Comparison of ENCODE assay signal across 8 mouse cellular contexts in the genomic region with DNA sequence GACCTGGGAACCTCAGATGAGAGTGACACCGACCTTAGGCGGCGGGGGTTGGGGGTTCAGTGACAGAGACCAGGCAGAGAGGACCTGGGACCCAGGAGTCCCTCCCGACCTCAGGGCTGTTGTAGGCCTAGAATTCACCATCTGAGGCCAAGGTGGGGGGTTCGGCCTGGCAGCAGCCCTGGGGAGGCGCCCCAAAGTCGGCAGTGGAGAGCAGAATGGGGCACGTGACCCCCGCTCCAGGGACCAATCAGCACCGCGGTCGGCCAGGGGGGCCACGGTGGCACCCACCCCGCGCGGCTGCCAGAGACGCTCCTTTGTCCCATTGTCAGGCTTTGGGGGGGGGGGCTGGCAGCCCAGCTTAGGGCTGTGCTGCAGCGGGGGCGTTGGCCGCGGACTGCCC. TPM values are rescaled to one million over a fixed set of nuclear protein-coding genes. Genes with fewer than 3 reads are reported as not detected.
DNase-seq lines count a peak whose midpoint lies in the region; ATAC-seq and TF ChIP-seq lines count a peak whose summit lies in the region.

No protein-coding gene starts in this region.

- no peak for TF ChIP-seq CTCF in spleen, adult 2 months (IDR thresholded peaks at IDR 0.05; ENCODE audit: extremely low read depth, insufficient read depth, insufficient read length, insufficient replicate concordance)

- WGBS in spleen, adult 2 months: 30% methylated on average over 18 of the region's 21 CpGs
- WGBS in limb, embryonic 11.5 days: 5% methylated on average over 21 of the region's 21 CpGs
- WGBS in stomach, embryonic 15.5 days: 14% methylated on average over 19 of the region's 21 CpGs

- no peak overlapping the region for H3K9ac ChIP-seq in limb, embryonic 11.5 days (ENCODE audit: low read length)
- no peak overlapping the region for H3K9ac ChIP-seq in stomach, embryonic 15.5 days

- no peak for ATAC-seq in limb, embryonic 11.5 days (ENCODE audit: insufficient number of reproducible peaks, low FRiP score, low TSS enrichment, low read depth)
- no peak for ATAC-seq in stomach, embryonic 15.5 days (ENCODE audit: insufficient read depth, low FRiP score, low read depth)

- H3K27me3 ChIP-seq in spleen, adult 2 months (ENCODE audit: control insufficient read depth, insufficient read depth, low read length): peaks cover 17% of the 10 kb centered on the region
- peaks cover 54% of the 10 kb centered on the region for H3K27me3 ChIP-seq in limb, embryonic 11.5 days (ENCODE audit: control insufficient read depth, insufficient read depth, low read length)
- H3K27me3 ChIP-seq in stomach, embryonic 15.5 days (replicated peaks): peaks cover 54% of the 10 kb centered on the region

- peak overlapping the region; percentile 48; the same call in 1 of the 2 replicates for H3K4me3 ChIP-seq in spleen, adult 2 months (ENCODE audit: extremely low read depth, insufficient read depth, insufficient read length)
- peak overlapping the region; percentile 63 for H3K4me3 ChIP-seq in limb, embryonic 11.5 days (ENCODE audit: low read depth, low read length)
- H3K4me3 ChIP-seq in stomach, embryonic 15.5 days (replicated peaks): peak overlapping the region; percentile 70

- no peak overlapping the region for H3K27ac ChIP-seq in spleen, adult 2 months (ENCODE audit: insufficient read depth, low read length)
- H3K27ac ChIP-seq in limb, embryonic 11.5 days (replicated peaks; ENCODE audit: low read depth, low read length): no peak overlapping the region
- H3K27ac ChIP-seq in stomach, embryonic 15.5 days: no peak overlapping the region

- DNase-seq in gastrocnemius, postnatal 14 days: peak; percentile 27
- no peak for DNase-seq in gastrocnemius, adult 8-10 months (ENCODE audit: low spot score in 2 of 2)
- DNase-seq in spleen, adult 2 months (ENCODE audit: low read depth in 1 of 2, low spot score in 2 of 2): no peak
- no peak for DNase-seq in spleen, adult 18-20 months
- no peak for DNase-seq in limb, embryonic 11.5 days (ENCODE audit: low spot score)
- DNase-seq in embryo, embryonic 10 days (ENCODE audit: low spot score): no peak
- DNase-seq in urinary bladder, postnatal 10 days (ENCODE audit: low spot score): no peak

- peak overlapping the region; percentile 99 for H3K4me2 ChIP-seq in limb, embryonic 11.5 days (ENCODE audit: low read depth, severe bottlenecking)
- H3K4me2 ChIP-seq in stomach, embryonic 15.5 days: peak overlapping the region; percentile 100

- TF ChIP-seq POLR2A in spleen, adult 2 months (IDR thresholded peaks at IDR 0.05; ENCODE audit: low read depth, low read length): no peak

- intact Hi-C loops in gastrocnemius, postnatal 14 days (cut with DNase I; ENCODE audit: low total_unique reads): no loop called here

- peaks cover 3% of the 10 kb centered on the region for H3K4me1 ChIP-seq in spleen, adult 2 months (ENCODE audit: control insufficient read depth, insufficient read depth, insufficient read length)
- peaks cover 7% of the 10 kb centered on the region for H3K4me1 ChIP-seq in limb, embryonic 11.5 days (ENCODE audit: control insufficient read depth, insufficient read depth, low read length)
- peaks cover 34% of the 10 kb centered on the region for H3K4me1 ChIP-seq in stomach, embryonic 15.5 days

- H3K36me3 ChIP-seq in spleen, adult 2 months (ENCODE audit: control insufficient read depth, insufficient read depth, low read length): no peaks in the 10 kb centered on the region
- H3K36me3 ChIP-seq in limb, embryonic 11.5 days (ENCODE audit: control insufficient read depth, insufficient read depth, low read length): no peaks in the 10 kb centered on the region
- no peaks in the 10 kb centered on the region for H3K36me3 ChIP-seq in stomach, embryonic 15.5 days

- no peaks in the 10 kb centered on the region for H3K9me3 ChIP-seq in limb, embryonic 11.5 days (ENCODE audit: control insufficient read depth, low read length)
- no peaks in the 10 kb centered on the region for H3K9me3 ChIP-seq in stomach, embryonic 15.5 days

RNA-seq across cellular contexts. Expression of a gene that starts 0.8 kb away (rescaled TPM):
- 10 to 100 TPM in 1 of 2 experiments, 1 to 10 TPM in 1; 9.8 to 12.1 TPM for total RNA-seq in gastrocnemius, postnatal 14 days (2021)
- total RNA-seq in gastrocnemius, adult 8-10 months (2022): 1 to 10 TPM; 1.4 to 2.7 (median 1.9) TPM
- polyA plus RNA-seq in spleen, adult 2 months (2012; rRNA removed): 9.1 and 11.8 TPM in 2 replicates
- polyA plus RNA-seq in limb, embryonic 11.5 days (2014; fragmentation: Nextera tagmentation; extraction: Ambion mirVana): 0.60 and 0.88 TPM in 2 replicates
- 1.3 and 1.4 TPM in 2 replicates for polyA plus RNA-seq in stomach, embryonic 15.5 days (2015; fragmentation: Nextera tagmentation; extraction: Ambion mirVana)

RNA-seq across cellular contexts. Expression of a gene that starts 17.6 kb away (rescaled TPM):
- total RNA-seq in gastrocnemius, postnatal 14 days (2021): 1 to 10 TPM; 2.9 to 5.6 TPM
- 10 to 100 TPM; 10.7 to 24.5 (median 13.9) TPM for total RNA-seq in gastrocnemius, adult 8-10 months (2022)
- 56.0 and 79.2 TPM in 2 replicates for polyA plus RNA-seq in spleen, adult 2 months (2012; rRNA removed)
- 0.28 TPM in 1 of 2 replicates, not detected in the other for polyA plus RNA-seq in limb, embryonic 11.5 days (2014; fragmentation: Nextera tagmentation; extraction: Ambion mirVana)
- 0.52 and 1.6 TPM in 2 replicates for polyA plus RNA-seq in stomach, embryonic 15.5 days (2015; fragmentation: Nextera tagmentation; extraction: Ambion mirVana)

RNA-seq across cellular contexts. Expression of a gene that starts 22.0 kb away (rescaled TPM):
- total RNA-seq in gastrocnemius, postnatal 14 days (2021): 10 to 100 TPM; 17.6 to 48.3 TPM
- 10 to 100 TPM; 16.5 to 31.3 (median 22.8) TPM for total RNA-seq in gastrocnemius, adult 8-10 months (2022)
- polyA plus RNA-seq in spleen, adult 2 months (2012; rRNA removed): 0.30 and 0.36 TPM in 2 replicates
- 0.16 and 0.43 TPM in 2 replicates for polyA plus RNA-seq in limb, embryonic 11.5 days (2014; fragmentation: Nextera tagmentation; extraction: Ambion mirVana)
- polyA plus RNA-seq in stomach, embryonic 15.5 days (2015; fragmentation: Nextera tagmentation; extraction: Ambion mirVana): 0.42 and 0.59 TPM in 2 replicates

RNA-seq across cellular contexts. Expression of a gene that starts 22.9 kb away (rescaled TPM):
- total RNA-seq in gastrocnemius, postnatal 14 days (2021): 1 to 10 TPM; 3.5 TPM
- under 1 TPM; 0.12 to 0.54 (median 0.25) TPM for total RNA-seq in gastrocnemius, adult 8-10 months (2022)
- polyA plus RNA-seq in spleen, adult 2 months (2012; rRNA removed): 6.6 and 7.3 TPM in 2 replicates
- 8.2 and 9.2 TPM in 2 replicates for polyA plus RNA-seq in limb, embryonic 11.5 days (2014; fragmentation: Nextera tagmentation; extraction: Ambion mirVana)
- polyA plus RNA-seq in stomach, embryonic 15.5 days (2015; fragmentation: Nextera tagmentation; extraction: Ambion mirVana): 13.2 and 14.8 TPM in 2 replicates

RNA-seq across cellular contexts. Expression of a gene that starts 29.8 kb away (rescaled TPM):
- 100 to 1,000 TPM; 127 to 310 TPM for total RNA-seq in gastrocnemius, postnatal 14 days (2021)
- 100 to 1,000 TPM; 133 to 313 (median 179) TPM for total RNA-seq in gastrocnemius, adult 8-10 months (2022)
- polyA plus RNA-seq in spleen, adult 2 months (2012; rRNA removed): 2.3 and 3.0 TPM in 2 replicates
- 0.09 TPM in 1 of 2 replicates, not detected in the other for polyA plus RNA-seq in limb, embryonic 11.5 days (2014; fragmentation: Nextera tagmentation; extraction: Ambion mirVana)
- polyA plus RNA-seq in stomach, embryonic 15.5 days (2015; fragmentation: Nextera tagmentation; extraction: Ambion mirVana): 0.36 TPM in 2 replicates

Comparison
In these comparisons a context has a peak if more than half of its experiments do, and no peak if none do; other contexts are left out.
1. RNA of a gene that starts 17.6 kb away (polyA plus RNA-seq): 56.0 to 79.2 TPM in spleen, adult 2 months; 0.52 to 1.6 TPM in stomach, embryonic 15.5 days and 0.28 TPM in limb, embryonic 11.5 days; every median in the first group is over 10 times any median in the second.
2. Peak in every context shown above with its lines, with median percentiles within 50 percentile points of each other: H3K4me3 ChIP-seq.